Mouse (Mus musculus) forebrain, embryonic 10.5 days (tissue): ENCODE measurements at regions not wholly inside any gene's neighbourhood (a gene's known extent, or its start where the extent isn't known, plus 50 kb on each side); places are given as distances from the start of the nearest gene placed in this dataset.
A peak's percentile ranks its signal among the peaks of the same experiment; 100 is the strongest.

Source experiments
- DNase-seq: peaks from one replicate; pipeline ENCODE4 v3.0.0-alpha.2; 2017; ENCODE audit warnings: low spot score; ENCODE audit errors: extremely low spot score
- H3K27ac ChIP-seq: fragments of 300-500 bp; sonication (generic); 2 replicates; pipeline ENCODE4 v1.5.1; 2016; ENCODE audit warnings: mild to moderate bottlenecking
- H3K27me3 ChIP-seq: fragments of 300-500 bp; sonication (generic); 2 replicates; pipeline ENCODE4 v1.6.1; 2016; ENCODE audit warnings: mild to moderate bottlenecking; ENCODE audit not compliant: poor library complexity, severe bottlenecking
- H3K36me3 ChIP-seq: fragments of 300-500 bp; sonication (generic); replicated peaks from 2 replicates; pipeline ENCODE4 v1.6.1; 2016; ENCODE audit warnings: mild to moderate bottlenecking, moderate library complexity
- H3K4me1 ChIP-seq: fragments of 300-500 bp; sonication (generic); 2 replicates; pipeline ENCODE4 v1.6.1; 2016
- H3K4me3 ChIP-seq: fragments of 300-500 bp; sonication (generic); 2 replicates; pipeline ENCODE4 v1.5.1; 2016; ENCODE audit warnings: mild to moderate bottlenecking, moderate library complexity
- H3K9me3 ChIP-seq: fragments of 300-500 bp; sonication (generic); 2 replicates; pipeline ENCODE4 v1.6.1; 2016; ENCODE audit warnings: mild to moderate bottlenecking, moderate library complexity
- WGBS: fragments of 180-500 bp; shearing (Covaris S2); methylation state at CpG from one replicate; pipeline ENCODE4 v1.1.7; 2016; 5-methylcytosine and 5-hydroxymethylcytosine counted together

DNA sequence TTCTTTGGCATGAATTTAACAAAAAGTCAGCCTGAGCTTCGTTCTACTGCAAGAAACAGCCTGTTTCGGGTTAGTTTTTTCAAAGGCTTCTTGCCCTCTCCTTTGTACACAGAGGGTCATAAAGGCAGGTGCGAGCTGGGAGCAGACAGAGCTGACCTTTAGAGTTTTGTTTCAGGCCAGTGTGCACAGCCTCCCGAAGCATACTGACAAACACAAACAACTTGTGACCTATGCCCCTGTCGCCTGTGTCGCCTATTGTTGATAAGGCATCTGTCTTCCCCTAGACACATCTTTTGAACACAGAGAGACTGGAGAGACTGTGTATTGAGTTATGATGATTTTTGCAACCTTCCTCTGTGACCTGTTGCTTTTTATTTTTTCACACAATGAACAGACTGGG lies 216.2 kb downstream of the Foxa2 start:
- Histone ChIP-seq H3K9me3 (no peaks in the 10 kb centered on the region), H3K4me3 (no peak overlapping the region), H3K27me3 (no peaks in the 10 kb centered on the region), H3K4me1 (no peaks in the 10 kb centered on the region), H3K27ac (no peak overlapping the region), H3K36me3 (no peaks in the 10 kb centered on the region)
- DNase-seq: no peak
- WGBS: 51% methylated on average over 6 of the region's 6 CpGs

DNA sequence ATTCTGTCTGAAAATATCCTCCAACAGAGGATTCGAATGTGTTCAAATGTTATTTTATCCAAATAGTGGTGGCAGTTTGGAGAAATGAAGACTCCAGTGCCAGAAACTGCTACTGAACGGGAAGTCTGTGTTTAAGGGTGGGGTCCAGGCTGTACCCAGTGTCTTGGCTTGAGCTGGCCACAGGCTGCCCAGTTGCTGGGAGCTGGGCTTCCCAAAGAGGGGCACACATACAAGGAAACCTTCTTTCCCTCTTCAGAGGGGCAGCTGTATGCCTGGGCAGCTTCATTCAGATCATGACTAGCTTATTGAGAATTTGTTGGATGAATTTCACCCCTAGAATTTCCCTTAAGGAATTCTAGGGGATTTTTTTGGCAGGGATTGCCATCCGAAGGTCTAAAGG lies 229.8 kb downstream of the Foxa2 start:
- Histone ChIP-seq H3K27ac (no peak overlapping the region), H3K9me3 (no peaks in the 10 kb centered on the region), H3K4me1 (no peaks in the 10 kb centered on the region), H3K36me3 (no peaks in the 10 kb centered on the region), H3K4me3 (no peak overlapping the region), H3K27me3 (no peaks in the 10 kb centered on the region)
- no peak for DNase-seq
- WGBS: 87% methylated on average over 3 of the region's 3 CpGs

DNA sequence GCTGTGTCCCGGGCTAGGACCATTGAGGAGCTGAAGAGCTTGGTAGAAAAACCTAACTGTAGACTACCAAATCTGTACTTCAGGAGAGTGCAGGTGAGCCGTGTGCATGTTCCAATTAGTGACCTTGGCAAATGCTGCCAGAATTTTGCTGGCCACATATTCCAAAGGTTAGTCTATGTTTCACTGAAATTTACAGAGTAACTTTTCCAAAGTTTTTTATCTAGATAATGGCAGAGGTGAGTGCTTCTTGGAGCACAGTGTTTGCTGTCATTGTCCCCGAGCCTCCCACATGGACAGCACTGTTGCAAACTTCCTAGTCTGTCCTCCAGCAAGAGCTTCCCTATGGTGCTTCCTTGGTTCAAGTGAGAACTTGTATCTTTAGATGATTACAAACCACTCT lies 232.5 kb downstream of the Foxa2 start:
- 84% methylated on average over 3 of the region's 3 CpGs for WGBS
- H3K4me3 ChIP-seq: no peak overlapping the region
- H3K36me3 ChIP-seq: no peaks in the 10 kb centered on the region
- no peak for DNase-seq
- H3K9me3 ChIP-seq: no peaks in the 10 kb centered on the region
- H3K27ac ChIP-seq: no peak overlapping the region
- H3K4me1 ChIP-seq: no peaks in the 10 kb centered on the region
- no peaks in the 10 kb centered on the region for H3K27me3 ChIP-seq

DNA sequence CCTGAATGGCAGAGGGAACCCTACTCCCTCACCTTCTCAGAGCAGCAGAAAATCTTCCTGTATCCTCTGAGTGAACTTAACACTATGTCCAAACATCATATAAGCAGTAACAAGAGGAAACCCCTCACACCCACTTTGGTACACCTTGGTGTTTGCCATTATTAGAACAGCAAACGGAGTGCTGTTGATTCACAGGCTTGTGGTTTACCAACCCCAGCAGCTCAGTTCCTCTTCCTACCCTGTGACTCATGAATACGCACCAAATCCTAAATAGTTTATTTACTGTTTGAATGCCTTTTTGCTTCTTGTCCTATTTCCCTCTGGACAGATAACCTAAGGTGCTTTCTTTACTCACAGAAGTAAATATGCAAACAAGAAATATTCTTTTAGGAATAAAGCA lies 233.3 kb downstream of the Foxa2 start:
- Histone ChIP-seq H3K9me3 (no peaks in the 10 kb centered on the region), H3K36me3 (no peaks in the 10 kb centered on the region), H3K27me3 (no peaks in the 10 kb centered on the region), H3K4me3 (no peak overlapping the region), H3K27ac (no peak overlapping the region), H3K4me1 (no peaks in the 10 kb centered on the region)
- DNase-seq: no peak
- WGBS: 88% methylated on average over 2 of the region's 2 CpGs

DNA sequence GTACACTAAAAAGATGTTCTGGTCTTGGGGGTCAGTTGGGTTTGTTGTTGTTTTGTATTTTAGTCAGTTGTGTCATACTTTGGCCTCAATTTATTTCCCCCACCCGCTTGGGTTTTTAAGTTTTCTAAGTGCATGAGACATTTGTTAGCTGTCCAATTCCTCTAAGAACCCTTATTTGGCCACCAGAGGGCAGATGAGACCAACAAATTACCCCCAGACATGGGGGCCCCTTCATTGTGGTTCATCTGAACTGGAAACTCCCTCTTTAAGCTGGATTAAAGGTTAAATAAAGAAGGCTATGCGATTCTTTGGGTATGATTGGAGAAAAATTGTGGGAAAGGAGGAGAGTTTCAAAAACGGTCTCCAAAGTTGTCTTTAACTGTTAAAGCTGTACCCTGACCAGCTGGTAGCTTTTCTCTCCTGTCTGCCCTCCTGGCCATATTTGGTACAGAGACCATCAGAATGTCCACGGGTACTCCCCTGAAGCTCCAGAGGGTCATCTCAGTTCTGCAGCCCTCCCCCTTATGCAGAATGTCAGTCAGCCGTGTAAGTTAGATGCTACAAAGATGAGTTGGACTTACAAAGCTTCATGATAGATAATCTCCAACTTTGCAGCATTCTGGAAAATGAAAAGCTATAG lies 238.6 kb downstream of the Foxa2 start:
- H3K36me3 ChIP-seq: no peaks in the 10 kb centered on the region
- no peaks in the 10 kb centered on the region for H3K27me3 ChIP-seq
- no peaks in the 10 kb centered on the region for H3K4me1 ChIP-seq
- 50% methylated on average over 5 of the region's 5 CpGs for WGBS
- H3K27ac ChIP-seq: no peak overlapping the region
- no peaks in the 10 kb centered on the region for H3K9me3 ChIP-seq
- DNase-seq: peak; percentile 30
- H3K4me3 ChIP-seq: no peak overlapping the region

DNA sequence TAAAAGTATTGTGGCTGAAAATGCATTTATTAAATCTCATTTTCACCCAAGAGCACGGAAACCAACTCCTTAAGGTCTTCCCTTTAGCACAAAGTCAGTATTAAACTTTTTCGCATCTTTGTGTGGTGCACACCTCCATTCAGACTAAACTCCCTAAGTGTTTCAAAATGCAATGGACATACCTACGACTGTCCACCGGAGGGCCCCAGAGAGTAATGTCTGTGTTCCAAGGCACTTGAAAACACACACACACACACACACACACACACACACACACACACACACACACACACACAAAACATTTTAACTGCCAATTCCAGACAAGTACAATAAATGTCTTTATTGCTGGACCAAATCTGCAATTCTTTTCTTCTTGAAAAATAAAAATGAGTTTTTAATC lies 243.7 kb downstream of the Foxa2 start:
- H3K27ac ChIP-seq: no peak overlapping the region
- peak; percentile 28 for DNase-seq
- WGBS: 37% methylated on average over 4 of the region's 4 CpGs
- no peaks in the 10 kb centered on the region for H3K27me3 ChIP-seq
- H3K4me3 ChIP-seq: no peak overlapping the region
- H3K4me1 ChIP-seq: no peaks in the 10 kb centered on the region
- no peaks in the 10 kb centered on the region for H3K36me3 ChIP-seq
- no peaks in the 10 kb centered on the region for H3K9me3 ChIP-seq

DNA sequence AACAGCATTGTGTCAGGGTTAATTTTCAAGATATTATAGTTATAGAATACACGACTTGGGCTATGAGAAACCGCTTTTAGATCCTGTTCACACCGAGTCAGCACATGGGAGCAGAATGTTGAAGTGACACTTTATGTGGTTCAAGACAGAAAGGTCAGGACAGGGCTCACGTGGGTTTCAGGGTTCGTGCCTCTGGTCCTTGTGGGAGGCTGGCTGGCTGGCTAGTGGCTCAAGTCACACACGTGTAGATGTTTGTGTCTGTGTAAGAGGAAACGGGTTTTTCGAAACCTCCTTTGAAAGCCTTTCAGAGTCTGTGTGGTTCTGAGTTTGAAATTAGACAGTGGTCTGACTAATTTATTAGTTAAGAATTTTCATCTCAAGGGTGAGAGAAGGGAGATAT lies 255.3 kb downstream of the Foxa2 start:
- H3K27me3 ChIP-seq: peaks cover 5% of the 10 kb centered on the region; the same call in 1 of the 2 replicates
- WGBS: 88% methylated on average over 8 of the region's 8 CpGs

DNA sequence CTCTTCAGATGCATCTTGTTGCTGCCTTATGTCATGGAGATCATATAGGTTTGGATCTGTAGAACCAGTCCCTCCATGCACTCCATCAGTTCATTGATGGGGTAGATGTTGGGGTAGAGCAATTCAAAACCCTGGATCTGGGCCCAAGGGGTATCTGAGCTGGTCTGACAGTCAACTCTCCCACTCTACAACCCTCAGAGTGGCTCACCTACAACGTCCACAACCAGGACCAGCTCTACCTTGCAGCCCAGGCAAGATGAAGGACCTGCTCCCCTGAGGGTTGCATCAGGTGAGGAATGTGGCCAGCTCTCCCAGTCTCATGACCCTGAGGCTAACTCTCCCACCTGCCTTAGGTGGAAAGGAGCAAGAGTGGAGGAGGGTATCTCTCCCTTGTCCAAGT lies 256.9 kb downstream of the Foxa2 start:
- Histone ChIP-seq H3K27me3 (peaks cover 5% of the 10 kb centered on the region; the same call in 1 of the 2 replicates), H3K36me3 (no peaks in the 10 kb centered on the region), H3K9me3 (no peaks in the 10 kb centered on the region), H3K27ac (no peak overlapping the region), H3K4me3 (no peak overlapping the region), H3K4me1 (no peaks in the 10 kb centered on the region)
- WGBS: 77% methylated on average over 1 of the region's 1 CpGs
- DNase-seq: no peak

More for the DNA sequence above, 255.3 kb downstream of the Foxa2 start:
- DNase-seq: no peak
- Histone ChIP-seq H3K4me1 (no peaks in the 10 kb centered on the region), H3K27ac (no peak overlapping the region), H3K9me3 (no peaks in the 10 kb centered on the region), H3K4me3 (no peak overlapping the region), H3K36me3 (no peaks in the 10 kb centered on the region)

DNA sequence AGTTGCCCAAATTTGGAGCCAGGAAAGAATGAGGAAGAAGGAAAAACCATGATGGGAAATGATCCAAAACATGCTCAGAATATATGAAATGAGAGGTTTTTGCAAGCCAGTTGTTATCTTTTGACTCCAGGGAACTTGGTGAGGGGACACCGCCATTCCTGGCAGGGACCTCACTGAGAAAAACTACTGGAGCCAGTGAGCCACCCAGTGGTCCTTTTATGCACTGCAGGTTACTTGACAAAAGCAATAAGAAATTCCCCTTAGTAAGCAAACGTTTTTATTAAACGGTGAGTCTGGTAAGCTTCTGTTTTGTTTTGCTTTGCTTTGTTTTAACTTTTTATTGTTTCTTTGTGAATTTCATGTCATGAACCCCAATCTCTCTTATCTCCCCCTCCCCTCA lies 257.5 kb downstream of the Foxa2 start:
- Histone ChIP-seq H3K4me1 (no peaks in the 10 kb centered on the region), H3K9me3 (no peaks in the 10 kb centered on the region), H3K27ac (no peak overlapping the region), H3K27me3 (peaks cover 5% of the 10 kb centered on the region; the same call in 1 of the 2 replicates), H3K36me3 (no peaks in the 10 kb centered on the region), H3K4me3 (no peak overlapping the region)
- WGBS: 11% methylated on average over 3 of the region's 3 CpGs
- DNase-seq: peak; percentile 56

DNA sequence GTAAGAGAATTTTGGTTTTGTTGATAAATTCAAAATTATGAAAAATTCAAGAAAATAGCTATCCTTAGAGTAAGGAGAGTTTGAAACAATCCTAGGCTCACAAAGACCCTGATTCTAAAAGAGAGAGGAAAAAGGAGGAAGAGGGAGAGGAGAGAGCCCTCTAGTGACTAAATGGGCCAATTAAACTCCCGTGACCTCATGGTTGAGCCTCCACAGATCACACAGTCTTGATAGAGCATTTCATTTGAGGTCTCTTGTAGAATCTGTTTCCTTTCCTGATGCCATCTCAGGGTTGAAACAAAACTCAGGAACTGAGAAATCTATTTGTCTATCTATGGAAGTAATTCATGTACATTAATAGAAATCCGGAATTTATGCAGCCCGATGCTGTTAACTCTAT lies 258.8 kb downstream of the Foxa2 start:
- 76% methylated on average over 3 of the region's 3 CpGs for WGBS
- Histone ChIP-seq H3K27me3 (peaks cover 5% of the 10 kb centered on the region; the same call in 1 of the 2 replicates), H3K27ac (no peak overlapping the region), H3K36me3 (no peaks in the 10 kb centered on the region), H3K4me3 (no peak overlapping the region), H3K9me3 (no peaks in the 10 kb centered on the region), H3K4me1 (no peaks in the 10 kb centered on the region)
- DNase-seq: no peak

DNA sequence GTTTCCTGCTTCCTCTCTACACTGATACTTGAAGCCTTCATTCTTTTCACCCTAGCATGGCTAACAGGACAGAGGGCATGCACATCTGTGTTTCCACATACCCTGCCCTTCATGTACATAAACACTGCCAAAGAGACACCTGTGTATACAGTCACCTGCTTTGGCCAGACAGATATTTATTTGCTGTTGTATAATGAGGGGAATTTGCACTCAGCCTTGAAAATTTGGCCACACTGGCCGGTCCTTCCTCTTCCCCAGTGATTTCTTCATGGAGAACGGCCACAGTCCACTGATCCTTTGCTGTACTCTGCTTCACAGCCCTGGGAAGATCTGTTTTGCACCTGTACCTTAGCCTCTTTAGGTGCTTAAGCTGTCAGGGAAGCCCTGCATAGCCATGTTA lies 264.3 kb downstream of the Foxa2 start:
- DNase-seq: no peak
- Histone ChIP-seq H3K36me3 (no peaks in the 10 kb centered on the region), H3K9me3 (no peaks in the 10 kb centered on the region), H3K27me3 (no peaks in the 10 kb centered on the region), H3K4me1 (no peaks in the 10 kb centered on the region), H3K27ac (no peak overlapping the region), H3K4me3 (no peak overlapping the region)
- 87% methylated on average over 2 of the region's 2 CpGs for WGBS

DNA sequence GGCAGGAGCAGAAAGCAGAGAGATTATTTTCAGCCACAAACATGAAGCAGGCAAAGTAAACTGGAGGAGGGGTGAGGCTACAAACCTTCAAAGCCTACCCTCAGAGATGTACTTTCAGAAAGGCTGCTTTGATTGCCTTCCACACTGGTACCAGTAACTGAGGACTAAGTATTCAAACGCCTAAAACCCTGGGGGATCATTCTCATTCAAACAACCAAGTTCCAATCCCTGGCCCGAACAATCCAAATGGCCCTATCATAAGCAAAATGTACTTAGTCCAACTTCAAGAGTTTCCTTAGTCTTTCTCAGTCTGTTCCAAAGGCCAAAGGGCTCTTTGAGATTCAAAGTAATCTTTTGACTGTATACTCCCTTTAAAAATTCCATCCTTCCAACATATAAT lies 270.5 kb downstream of the Foxa2 start:
- H3K27me3 ChIP-seq: no peaks in the 10 kb centered on the region
- H3K4me1 ChIP-seq: no peaks in the 10 kb centered on the region
- no peaks in the 10 kb centered on the region for H3K36me3 ChIP-seq
- no peaks in the 10 kb centered on the region for H3K9me3 ChIP-seq
- DNase-seq: no peak
- 57% methylated on average over 2 of the region's 2 CpGs for WGBS
- H3K4me3 ChIP-seq: no peak overlapping the region
- no peak overlapping the region for H3K27ac ChIP-seq

DNA sequence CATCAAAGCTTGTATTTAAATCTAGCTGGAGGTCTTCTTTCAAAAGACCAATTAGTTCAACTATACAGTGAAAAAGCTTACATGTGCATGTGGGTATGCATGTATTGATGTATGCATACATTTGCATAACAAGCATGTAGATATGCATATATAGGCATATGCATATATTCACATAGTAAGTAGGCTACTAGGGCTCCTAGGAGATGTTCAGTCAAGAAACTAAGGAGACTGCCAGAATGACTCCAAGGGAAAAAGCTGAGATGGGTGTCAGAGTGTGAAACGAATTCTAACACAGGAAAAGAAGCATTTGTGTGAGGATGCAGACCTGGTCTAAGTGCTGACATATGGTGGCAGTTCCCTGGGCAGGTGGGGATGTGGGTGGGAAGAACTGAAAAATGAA lies 274.2 kb downstream of the Foxa2 start:
- 73% methylated on average over 1 of the region's 1 CpGs for WGBS
- no peak overlapping the region for H3K4me3 ChIP-seq
- no peak overlapping the region for H3K27ac ChIP-seq
- no peaks in the 10 kb centered on the region for H3K36me3 ChIP-seq
- no peaks in the 10 kb centered on the region for H3K9me3 ChIP-seq
- H3K4me1 ChIP-seq: no peaks in the 10 kb centered on the region
- H3K27me3 ChIP-seq: no peaks in the 10 kb centered on the region
- DNase-seq: no peak

DNA sequence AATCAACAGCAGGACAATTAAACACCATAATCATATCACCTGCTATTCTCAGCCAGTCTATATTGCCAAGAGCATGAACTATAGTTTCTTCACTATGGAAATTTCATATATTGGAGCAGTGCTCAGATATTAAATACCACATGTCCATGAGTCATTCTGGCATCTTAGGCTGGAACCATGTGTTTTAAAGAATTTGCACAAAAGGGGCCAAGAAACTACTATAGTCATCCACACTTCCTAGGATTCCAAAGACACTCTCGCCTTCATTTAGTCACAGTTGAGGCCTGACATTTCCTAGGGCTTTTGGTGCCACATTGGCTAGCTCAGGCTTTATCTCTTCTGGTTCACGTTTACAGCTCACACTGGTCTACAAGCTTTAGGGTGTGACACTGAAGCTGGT lies 293.7 kb downstream of the Foxa2 start:
- no peak for DNase-seq
- Histone ChIP-seq H3K27me3 (no peaks in the 10 kb centered on the region), H3K36me3 (no peaks in the 10 kb centered on the region), H3K27ac (no peak overlapping the region), H3K9me3 (no peaks in the 10 kb centered on the region), H3K4me3 (no peak overlapping the region), H3K4me1 (peaks cover 3% of the 10 kb centered on the region)
- WGBS: 88% methylated on average over 2 of the region's 2 CpGs
